Mouse (Mus musculus) c-Kit-positive CD71-positive TER-119-negative erythroid progenitor cells, embryonic 14.5 days (primary cell): ENCODE data around the gene Cd101.

Experiments used
- DNase-seq: peaks from one replicate; pipeline ENCODE4 v3.0.0-alpha.2; 2013; ENCODE audit warnings: low read depth

Gene Cd101

DNA sequence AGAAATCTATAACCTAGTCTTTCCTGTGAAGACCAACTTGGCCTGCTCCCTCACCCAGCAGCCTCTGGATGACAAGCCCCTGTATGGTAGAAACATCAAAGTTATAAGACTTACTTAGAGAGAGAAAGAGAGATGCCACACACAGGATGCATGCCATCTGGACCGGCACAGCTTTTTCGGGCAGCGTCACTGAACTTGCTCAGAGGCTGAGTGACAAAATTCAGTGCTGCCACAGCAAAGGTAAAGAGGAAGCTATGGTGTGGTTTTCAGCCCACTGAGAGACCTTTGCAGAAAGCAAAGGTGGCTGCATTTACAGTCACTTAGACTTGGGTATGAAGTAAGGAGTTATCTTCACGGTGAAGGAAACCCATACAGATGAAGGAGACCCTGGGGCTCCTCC lies at the start of gene Cd101:
TSS of gene Cd101 (minus strand) at position 218 of the 400 bp plus-strand sequence.
- no peak for DNase-seq

DNA sequence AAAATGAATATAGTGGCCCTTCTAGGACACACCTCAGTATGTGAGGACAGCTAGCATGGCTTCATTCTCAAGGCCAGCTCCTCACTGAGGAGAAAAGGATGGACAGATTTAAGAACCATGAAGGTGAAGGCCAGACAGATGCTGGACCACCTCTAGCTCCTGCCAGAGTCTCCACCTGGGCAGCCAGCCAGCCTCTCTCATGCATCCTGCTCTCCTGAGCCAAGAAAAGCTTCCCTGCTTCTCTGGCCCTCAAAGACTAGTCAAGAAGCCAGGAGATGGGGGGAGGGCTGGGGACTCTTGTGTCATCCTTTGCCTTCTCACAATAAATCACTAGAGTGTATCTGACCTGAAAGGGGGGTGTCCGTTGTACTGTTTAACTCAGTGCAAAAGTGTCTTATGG lies 49.0 kb upstream of the Cd101 start:
- no peak for DNase-seq

DNA sequence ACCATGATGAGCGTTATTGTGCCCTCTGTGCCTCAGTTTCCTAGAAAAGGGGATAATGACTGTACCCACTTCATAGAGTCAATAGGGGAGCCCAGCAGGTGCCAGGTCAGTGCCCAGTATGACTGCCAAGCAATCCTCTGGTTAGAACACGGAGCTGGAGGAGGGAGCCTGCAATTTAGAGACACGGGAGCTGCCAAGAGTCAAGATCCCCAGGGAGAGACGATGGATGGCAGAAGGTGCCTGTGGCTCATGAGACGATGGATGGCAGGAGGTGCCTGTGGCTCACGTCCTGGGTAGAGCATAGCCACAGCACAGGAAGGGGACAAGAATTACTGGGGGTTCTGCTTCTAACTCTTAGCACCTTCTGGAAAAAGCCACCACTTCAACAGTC lies 48.3 kb upstream of the Cd101 start:
- DNase-seq = no peak

DNA sequence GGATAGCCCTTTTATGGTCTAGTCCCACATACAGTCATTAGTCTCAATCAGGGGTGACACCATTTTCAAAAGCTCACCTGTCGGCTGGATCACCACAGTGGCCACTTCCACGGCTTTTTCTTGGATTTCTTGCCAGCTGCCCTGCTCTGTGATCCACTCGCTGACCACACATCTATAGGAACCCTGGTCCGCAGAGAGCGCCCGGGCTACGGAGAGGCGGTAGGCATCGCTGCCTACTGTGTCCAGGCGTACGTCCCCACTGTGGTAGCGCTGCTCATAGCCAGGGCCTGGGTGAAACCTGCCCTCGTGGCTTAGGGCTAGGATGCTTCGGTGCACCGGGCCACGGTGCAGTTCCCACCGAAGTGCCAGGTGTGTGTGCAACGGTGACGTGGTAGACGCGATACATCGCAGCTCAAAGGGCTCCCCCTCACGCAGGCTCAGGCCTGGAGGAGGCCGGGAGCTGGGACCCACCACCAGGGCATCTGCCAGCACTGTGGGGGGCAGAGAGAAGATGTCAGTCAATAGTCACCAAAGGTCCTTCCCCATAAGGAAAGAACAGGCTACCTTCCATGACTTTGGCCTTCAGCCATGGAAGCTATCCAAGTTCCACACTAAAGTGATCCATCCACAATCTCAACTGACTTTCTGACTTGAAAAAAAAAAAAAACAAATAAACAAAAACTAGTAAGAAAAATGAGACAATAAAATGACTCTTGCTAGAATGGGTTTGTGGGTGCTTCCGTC lies 47.8 kb upstream of the Cd101 start:
- no peak for DNase-seq

DNA sequence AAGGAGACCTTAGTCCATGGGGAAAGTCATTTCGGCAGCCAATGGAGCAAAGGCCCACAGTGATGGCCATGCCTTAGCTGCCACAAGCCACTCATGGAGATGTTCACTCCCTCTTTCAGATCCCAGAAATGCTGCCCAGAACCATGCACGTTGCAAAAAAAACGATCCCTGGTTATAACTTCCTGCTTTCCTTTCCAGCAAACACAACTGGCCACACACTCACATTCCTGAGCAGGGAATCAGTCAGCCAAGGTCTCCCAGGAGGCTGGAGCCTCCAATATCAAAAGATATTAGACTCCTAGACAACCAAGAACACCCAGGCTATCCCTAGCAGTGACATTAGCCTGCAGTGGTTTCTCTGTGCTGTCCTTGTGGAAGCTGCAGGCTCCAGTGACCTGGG lies 46.5 kb upstream of the Cd101 start:
- no peak for DNase-seq

DNA sequence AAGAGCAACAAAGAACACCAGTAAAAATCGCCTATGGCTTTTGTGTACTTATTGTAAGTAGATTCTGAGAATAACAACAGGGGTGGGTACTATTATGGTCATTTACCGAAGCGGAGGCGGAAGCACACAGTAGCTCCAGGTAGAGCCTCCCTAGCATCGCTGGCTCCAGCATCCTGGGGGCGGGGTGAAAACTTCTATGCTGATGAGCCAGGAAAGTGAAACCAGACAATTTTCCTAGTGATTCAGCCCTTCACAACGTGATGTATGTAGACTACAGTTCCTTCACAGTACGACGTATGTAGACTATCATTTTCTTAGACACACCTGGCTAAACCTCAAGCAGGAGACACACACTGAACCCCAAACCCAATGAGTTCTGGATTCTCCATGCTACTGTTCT lies 44.0 kb upstream of the Cd101 start:
- DNase-seq = no peak

DNA sequence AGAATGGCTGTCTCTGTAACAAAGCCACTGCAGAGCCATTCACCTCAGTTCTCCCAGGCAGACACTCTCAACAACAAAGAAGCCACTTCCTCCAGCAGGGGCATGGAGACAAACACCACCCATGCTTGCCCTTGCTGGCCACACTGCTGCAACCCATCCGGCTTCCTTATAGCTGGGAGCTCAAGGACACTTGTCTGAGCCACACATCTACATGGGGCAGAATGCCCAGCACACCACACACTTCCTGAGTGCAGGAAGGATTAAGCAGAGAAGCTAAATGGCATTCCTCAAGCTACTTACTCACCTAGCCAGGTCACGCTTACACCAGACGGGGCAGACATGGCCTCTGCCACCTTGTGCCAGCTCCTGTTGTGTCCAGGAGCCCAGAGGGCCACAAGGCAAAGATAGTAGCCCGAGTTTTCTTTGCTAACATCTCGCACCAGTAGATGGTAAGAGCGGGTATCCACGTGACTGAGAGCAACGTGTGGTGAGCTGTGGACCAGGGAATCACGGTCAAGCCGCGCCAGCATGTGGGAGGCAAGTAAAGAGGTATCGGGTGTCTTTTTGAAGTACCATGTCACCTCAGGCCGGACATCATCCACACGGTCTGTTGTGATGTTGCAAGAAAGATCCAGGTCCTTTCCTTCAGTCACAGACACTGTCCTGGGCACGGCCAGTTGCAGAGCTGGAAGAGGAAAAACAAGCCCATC lies 43.3 kb upstream of the Cd101 start:
- DNase-seq = no peak

DNA sequence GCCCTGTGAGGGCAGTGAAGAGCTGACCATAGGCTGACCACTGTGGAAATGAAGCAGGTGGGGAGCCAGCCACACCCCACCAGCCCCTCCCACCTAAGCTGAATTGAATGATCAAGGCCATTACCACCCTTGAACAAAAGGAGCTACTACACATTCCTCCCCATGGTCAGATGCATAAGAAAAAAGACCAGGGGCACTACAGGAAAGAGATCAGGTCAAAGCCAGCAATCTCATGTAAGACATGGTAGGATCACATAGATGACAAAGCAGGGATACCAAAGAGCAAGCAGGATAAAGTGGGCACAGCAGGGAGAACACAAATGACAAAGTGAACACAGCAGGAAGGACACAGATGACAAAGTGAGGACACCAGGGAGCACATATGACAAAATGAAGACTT lies 42.2 kb upstream of the Cd101 start:
- no peak for DNase-seq

DNA sequence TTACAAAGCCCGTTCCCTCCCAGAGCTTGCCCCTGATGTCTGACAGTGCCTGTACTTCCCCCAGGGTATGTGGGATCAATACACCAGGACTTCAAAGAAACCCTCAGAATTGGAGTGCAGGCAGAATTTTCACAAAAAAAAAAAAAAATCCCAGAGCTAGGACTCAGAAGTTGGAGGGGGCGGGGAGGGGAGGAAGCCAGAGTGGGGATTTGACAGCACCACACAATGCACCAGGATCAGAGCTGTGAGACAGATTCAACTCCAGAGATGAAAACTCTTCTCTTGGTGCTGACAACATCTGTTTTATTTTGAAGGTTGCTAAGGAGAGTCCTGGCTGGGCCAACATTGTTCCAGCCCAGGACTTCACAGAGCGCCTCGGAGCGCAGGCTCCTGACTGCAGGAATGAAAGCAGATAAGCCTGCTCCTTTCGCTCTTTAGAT lies 41.5 kb upstream of the Cd101 start:
- no peak for DNase-seq

DNA sequence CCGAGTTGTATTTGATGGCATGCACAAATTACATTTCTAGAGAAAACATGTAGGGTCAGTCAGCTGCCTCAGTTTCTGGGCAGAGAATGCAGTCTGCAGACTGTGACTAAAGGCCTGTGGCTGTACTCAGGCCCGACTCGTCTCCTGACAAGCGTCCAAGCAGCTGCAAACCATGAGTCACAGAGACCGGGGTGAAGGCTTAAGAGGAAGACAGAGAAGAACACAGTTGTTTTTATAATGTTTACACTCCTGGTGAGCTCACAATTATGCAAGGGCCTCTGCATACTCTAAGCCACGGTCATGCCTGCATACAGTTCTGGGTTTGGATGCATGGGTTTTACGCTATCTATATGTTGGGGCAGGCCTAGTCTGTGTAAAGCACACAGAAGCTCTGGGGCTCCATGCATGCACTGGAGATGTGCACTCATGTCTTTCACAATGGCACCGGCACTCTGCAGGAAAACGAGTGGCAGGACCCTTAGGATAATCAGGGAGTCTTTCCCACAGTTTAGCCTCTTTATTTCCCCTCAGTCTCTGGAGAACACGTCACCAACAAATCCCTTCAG lies 41.0 kb upstream of the Cd101 start:
- no peak for DNase-seq

DNA sequence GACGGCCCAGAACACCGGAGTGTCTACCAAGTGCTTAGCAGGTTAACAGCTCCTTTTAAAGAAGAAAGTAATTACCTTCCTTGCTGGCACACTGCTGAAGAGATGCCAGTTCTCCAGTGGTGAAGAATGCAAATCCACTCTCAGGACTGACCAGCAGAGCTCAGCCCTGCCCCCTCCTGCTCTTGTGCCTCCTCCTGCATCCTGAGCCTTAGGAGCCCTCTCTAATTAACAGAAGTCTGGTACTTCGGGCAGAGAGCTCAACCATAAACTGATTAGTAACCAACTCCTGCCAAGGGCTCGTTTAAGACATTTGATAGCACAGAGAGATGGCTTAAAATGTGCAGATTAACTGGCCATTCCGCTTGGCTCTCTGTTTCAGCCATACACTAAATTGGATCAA lies 39.3 kb upstream of the Cd101 start:
- DNase-seq = no peak

DNA sequence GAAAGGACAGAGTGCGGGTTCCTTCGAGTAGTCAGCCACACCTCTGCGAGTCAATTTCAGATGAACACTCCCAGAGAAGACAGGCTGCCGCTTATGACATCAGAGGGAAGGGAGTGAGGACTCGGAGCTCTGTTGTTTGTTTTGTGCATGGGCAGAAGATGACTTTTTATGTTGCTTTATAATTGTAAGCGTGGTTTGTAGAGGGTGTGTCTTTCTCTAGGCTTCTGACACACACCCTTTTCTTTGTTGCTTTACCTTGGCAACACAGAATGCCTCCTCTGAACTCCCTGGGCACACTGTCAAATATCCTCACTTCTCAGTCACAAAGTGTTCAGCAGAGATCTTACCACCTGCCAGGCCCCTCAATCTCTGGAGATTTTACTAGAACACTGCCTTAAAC lies 36.8 kb upstream of the Cd101 start:
- DNase-seq = no peak

DNA sequence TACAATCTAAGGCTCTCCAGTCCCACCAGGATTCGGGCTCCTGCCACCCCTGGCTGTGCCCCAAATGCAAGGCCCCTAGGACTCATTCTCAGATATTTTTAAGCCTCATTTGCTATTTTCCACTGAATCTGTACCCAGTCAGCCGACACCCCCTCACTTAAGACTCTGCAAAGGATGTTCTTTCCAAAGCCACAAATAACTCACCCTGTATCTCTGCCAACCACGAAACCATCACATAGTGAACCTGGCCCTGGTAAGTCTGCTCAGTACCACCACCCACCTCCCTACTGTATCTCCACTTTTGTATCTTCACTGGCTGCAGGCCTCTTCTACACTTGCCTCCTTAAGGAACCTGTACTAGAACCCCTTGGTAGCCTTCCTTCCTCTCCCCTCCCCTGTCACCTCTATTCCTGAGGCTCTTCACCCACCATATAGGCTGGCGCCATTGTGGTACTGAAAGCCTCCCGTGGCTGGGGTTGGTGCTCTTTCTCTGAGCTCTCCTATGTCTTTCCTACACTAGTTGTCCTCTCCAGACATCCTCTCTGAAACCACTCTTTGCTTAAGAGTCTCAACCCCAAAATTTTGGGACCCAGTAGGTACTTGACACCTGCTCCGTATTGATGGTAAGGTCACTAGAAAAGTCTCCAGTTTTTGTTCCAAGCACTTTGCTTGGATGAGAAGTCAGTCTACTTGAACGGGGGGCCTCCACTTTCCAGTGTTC lies 32.7 kb upstream of the Cd101 start:
- no peak for DNase-seq

DNA sequence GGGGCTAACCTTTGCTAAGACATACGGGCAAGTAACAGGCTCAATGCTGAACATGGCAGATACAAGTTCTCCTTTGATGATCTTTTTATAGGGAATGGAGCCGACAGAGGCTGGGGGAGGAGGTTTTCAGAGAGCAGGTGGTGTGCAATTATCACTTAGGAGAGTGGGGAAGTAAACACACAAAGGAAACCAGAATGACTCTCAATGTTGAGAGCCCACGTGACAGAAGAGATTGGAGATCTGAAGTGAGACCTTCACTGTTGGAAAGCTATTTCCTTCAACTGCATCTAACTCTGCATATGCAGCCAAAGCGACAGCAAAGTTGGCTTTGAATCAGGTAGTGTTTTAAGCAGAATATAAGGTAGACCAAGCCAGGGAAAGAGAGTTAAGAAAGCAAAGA lies 29.9 kb upstream of the Cd101 start:
- no peak for DNase-seq

DNA sequence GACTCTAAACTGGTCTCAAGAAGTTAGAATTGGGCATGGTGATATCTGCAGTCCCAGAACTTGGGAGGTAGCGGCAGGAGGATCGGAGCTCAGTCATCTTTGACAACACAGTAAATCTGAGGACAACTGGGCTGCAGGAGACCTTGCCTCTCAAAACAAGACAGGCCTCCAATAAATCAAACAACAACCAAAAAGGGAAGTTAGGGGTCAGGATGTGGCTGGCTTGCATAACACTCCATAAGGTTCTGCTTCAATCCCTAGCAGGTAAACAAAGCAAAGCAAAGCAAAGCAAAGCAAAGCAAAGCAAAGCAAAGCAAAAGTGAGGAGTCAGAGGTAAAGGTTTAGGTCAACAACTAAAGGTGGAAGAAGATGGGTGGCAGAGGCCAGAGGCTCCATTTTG lies 28.8 kb upstream of the Cd101 start:
- DNase-seq = no peak

DNA sequence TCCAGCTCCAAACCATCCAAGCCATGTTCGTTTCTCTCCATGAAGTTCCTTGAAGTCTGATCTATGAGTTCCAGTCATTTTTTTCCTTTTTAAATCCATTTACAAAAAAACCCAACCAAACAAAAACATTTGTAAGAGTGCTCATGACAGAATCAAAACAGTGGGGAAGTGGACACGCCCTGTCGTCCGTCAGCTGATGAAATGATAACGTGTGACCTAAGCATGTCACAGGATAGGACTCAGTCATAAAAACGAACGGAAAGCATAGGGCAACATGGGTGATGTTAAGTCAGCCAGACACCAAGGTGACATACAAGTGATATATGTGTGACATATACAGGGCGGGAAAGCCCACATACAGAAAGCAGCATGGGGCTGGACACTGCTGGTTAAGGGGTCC lies 25.9 kb upstream of the Cd101 start:
- no peak for DNase-seq

DNA sequence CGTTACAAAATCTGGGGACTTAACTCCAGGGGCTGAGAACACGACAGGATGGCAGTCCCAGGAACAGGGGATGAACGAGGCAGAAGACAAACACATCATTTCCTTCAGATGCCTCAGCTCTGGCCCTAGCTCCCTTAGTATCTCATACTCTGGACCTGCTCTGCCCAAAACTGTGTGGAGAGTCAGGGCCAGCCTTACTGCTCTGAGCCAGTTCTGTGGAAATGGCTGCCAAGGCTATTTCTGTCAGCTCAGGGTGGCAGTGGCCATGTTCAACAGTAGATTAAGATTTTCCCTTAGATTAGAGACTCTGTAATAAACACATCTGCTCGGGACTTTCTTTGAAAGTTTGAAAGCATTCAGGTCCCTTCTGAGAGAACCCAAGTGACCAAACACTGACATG lies 22.2 kb upstream of the Cd101 start:
- DNase-seq = no peak

DNA sequence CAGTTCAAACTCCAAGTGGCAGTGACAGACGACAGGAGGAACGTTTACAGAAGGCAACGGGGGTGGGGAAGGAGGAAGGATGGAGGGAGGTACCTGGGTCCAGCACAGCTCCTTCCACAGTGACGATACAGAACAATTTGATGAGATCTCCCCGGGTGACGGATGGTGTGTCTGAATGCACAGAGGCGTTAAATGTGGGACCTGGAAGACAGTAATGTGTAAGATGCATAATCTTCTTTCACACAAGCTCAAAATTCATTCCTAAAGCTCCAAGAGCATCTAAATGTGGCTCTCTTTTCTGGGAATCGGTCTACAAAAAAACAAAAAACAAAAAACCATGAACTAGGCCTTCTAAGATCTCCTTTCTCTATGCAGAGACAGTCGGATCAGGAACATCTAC lies 20.6 kb upstream of the Cd101 start:
- no peak for DNase-seq

DNA sequence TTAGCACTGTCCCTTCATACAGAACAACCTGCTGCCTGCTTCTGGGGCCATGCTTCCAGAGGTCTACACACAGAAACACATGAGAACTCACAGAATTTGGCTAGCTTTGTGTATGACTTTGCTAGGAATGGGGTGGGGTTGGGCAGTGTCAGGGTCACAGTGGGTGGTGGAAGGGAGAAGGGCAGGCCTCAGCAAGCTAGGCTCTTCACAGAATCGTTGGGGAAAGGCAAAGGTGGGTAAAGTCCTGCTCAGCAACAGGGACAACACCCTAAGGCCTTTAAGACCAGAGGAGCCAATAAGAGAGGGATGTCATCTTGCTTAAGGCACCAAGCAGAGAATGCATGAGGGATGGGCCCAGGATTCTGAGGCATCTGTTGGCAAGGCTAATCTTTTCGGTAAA lies 19.4 kb upstream of the Cd101 start:
- DNase-seq = no peak

DNA sequence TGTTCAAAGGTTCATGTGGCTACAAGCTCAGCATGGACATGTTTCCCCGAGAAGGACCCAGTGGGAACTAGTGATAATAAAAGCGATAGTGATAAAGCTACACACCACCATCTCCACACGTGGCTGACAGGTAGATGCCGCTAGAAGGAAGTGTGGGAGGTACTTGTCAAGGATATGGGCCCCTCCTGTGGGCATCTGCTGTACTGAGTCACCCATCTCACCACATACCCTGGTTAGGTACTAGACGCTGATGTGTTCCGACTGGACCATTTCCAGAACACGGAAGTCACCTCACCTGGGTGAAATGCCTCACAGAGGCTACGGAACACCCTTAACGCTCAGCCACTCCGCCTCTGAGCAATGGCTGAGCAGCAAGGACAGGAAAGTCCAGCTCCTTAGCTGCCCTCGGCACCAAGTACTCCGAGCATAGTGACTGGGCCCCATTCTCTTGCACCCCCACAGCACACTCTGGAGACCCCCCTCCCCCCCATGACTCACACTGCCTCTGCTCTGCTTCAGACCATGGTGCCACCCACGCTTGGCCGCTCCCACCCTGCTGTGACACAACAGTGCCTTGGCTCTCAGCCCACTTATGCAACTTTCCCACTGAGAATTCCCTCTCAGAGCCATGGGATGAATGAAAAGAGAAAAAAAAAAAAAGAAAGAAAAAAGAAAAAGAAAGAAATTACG lies 18.4 kb upstream of the Cd101 start:
- no peak for DNase-seq

DNA sequence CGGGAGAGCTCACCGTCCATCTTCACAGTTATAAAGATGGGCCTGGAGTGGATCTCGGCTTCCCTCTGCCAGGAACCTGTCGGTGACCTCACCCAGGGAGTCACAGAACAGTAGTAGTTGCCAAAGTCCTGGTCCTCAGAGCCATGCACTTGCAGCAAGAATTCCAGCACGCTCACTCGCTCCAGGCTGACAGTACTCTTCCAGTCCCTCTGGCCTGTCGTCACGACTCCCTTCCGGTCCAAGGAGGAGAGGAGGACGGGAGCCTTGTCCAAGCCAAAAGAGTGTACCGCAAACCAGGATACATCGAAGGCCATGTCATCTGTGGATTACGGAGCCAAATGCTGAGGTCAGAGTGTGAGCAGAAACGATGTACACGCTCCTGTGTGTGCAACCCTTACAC lies 16.1 kb upstream of the Cd101 start:
- DNase-seq = no peak

DNA sequence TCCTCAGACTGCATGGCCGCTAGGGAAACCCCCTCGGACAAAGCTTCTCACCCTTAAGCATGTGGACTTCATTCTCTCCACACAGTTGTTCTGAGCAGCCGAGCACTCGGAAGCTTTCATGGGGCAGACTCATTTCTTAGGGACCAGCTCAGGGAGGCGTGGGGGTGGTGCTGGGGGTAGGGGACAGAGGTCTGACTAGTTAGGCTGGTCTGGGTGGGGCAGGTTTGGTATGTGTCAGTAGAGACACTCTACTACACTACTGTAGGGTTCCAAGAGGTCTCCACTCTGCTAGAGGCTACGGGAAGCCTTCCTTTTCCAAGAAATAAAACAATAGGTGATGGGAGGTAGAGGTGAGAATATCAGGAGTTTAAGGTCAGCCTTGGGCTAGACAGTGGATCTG lies 15.3 kb upstream of the Cd101 start:
- DNase-seq = no peak
